Mouse (Mus musculus) thymus, postnatal 4 days (tissue): ENCODE results near the gene Dlk1.
A peak's percentile ranks its signal among the peaks of the same experiment; 100 is the strongest.

Experiments
- DNase-seq: peaks from one replicate; pipeline ENCODE4 v3.0.0; 2021

Dlk1 gene

DNA sequence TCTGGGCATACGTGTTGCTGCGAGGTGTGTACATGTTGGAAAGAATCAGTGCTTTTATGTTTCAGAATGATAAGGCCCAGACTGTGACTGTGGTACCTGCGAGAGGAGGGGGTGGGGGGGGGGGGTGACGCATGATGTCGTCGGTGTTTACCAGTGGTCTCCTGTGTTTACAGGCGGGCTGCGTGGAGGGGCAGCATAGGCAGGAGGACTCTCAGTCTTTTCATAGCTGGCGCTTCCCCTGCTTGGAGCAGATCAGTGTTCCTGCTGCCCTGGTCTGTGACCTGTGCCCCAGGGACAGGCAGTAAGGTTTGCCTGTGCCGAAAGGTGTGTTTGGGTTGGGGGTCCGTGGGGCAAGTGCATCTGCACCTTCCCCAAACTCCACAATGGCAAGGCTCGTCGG lies at the start of gene Dlk1:
TSS of gene Dlk1 (plus strand) at position 232 of the 400 bp plus-strand sequence.
- DNase-seq = no peak

DNA sequence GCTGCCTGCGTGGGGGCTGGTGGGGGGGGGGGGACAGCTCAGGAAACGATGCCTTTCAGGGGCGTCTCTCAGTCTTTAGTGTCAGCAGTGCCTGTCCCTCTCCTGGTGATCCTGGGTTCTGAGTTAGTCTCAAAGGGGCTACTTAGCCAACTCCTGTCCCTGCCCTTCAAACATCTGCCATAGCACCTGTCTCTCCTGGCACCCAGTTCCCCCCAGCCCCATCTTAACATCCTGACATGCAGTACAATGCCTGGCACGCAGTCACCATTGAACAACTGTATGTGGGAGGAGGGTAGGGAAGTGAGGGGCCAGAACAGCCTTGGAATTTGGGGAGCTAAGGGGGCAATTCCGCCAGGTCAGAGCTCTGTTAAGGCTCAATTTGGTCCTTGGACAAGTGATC lies 49.7 kb upstream of the Dlk1 start:
- DNase-seq = no peak

DNA sequence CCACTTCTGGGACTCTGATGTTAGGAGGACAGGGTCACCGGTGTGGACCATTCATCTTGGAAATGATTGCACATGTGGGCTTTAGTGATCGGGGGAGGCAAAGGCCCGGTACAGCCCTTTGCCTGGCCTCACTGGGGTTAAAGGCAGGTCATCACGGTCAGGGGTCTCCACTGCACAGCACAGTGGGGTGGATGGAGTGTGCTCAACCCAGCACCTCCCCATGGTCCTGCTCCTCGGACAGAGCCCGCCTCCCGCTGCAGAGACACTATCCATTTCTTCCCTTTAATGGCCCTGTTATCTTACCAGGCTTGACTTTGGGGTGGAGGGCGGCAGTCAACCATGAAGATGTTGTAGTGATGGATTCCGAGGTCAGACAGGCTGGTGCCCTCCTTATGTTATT lies 48.9 kb upstream of the Dlk1 start:
- DNase-seq = no peak

DNA sequence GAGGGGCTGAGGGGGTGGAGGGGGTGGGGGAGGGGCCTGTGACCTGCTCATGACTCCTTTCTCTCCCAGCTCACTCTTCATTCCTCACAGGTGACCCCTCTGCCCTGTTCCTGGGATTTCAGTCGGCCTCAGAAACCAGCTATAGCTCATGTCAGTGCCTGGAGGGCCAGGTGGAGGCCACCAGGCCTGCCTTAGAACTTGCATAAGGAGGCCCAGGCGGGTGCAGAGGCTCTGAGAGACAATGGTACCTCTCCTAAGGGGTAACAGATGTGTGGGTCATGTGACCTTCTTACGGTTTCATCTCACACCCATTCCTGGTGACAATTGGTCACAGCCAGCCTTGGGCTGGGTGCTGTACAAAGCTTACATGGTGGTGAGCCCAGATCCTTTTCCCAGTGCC lies 46.6 kb upstream of the Dlk1 start:
- DNase-seq = no peak

DNA sequence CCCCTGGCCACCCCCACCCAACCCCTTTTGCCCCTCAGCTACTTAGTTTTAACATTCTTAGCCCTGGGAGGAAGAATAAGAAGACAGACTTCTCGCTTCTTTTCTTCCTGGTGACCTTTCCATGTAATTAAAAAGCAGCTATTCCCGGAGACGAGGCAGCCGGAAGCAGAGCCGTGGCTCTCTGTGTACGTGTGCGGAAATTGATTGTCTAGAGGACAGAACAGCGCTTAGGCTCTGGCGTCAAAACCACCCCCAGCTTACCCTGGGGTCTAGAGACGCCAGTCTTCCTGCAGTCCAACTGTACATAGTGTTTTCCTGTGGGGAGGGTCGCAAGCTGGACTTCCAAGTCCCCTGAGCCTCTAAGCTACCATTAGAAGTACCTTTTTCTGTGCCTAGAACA lies 41.9 kb upstream of the Dlk1 start:
- DNase-seq = no peak

DNA sequence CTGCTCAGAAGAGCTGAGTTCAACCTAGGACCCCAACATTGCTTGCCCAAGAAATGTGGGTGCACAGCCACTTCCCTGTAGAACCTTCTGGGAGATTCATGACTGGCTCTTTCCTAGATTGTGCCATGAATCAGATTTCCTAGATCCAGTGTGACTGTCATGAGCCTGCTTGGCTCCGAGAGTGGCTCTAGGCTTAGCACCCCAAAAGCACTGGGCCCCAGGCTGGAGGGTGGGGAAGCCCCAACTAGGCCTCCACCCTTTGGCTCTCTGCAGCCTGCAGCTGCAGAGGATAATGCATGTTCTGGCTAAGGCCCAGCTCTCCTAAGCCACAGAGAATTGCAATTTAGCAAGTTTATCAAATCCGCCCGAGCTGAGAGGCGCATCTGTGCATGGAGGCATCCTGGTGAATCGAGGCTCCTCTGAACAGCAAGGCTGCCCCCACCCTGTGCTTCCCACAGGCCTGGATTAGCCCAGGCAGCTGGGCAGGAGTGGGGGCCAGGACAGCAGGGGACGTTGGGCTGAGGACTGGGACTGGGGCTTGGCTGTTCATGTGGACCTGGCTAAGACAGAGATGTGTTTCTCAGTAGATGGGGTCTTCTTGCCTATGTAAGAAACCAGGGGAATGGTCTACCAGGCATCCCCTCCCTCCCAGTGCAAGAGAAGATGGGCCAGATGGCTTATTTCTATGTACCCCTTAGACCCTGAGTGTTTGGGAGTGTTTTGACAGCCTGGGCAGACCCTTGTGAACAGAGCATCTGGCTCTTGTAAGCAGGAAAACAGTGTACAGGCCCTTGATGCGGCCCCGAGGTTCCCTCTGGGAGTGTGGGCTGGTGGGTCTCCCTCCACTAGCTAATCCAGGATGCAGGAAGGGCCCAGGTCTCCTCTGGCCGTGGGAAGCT lies 41.2 kb upstream of the Dlk1 start:
- no peak for DNase-seq

DNA sequence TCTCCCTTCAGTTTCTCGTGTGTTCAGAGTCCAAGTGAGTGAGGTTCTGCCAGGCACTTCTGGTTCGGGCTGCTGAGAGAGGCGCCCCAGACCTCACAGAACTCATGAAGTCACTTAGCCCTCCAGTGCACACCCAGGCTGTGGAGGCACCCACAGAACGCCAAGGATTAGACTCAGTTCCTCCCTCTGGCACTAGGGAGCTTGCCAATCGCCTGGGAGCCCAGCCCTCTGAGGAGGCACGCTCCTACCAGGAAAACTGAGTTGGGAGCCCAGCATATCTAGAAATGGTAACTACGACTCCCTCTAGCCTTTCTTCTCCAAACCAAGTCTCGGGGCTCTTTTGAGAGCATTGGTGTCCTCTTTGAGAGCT lies 40.6 kb upstream of the Dlk1 start:
- DNase-seq = no peak

DNA sequence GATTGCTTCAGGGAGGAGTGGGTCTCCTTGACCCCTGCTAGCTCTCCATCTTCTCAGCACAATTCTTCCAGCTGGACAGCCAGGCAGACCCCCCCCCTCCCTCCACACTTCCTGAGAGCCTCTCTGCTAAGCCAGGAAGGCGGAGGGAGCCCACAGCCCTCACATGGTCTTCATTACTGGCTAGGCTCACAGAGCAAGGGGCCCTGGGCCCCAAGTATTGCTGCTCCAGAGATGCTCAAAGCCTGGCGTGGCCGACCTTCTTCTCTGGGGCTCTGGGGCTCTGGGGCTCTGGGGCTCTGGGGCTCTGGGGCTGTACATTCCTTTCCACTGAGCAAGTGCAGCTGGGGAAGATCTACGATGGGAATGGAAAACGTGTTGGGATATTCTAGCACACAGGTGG lies 39.9 kb upstream of the Dlk1 start:
- DNase-seq = no peak

DNA sequence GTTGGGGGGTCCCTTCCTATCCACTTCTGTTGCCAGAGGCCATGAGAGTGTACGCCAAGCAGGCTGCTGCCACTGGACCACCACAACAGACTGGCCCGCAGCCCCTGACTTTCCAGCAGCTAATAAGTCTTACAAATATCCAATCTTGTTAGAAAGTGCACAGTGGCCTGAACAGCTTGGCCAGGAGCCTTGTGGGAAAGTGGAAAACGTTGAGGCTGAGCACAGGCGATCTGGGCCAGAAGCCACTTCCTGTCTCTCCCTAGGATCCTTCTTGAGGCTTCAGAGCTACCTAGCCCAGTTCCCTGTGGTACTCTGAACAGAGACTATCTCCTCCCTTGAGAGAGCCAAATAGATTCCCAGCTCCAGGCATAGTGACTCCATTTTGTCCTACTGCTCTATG lies 39.3 kb upstream of the Dlk1 start:
- no peak for DNase-seq

DNA sequence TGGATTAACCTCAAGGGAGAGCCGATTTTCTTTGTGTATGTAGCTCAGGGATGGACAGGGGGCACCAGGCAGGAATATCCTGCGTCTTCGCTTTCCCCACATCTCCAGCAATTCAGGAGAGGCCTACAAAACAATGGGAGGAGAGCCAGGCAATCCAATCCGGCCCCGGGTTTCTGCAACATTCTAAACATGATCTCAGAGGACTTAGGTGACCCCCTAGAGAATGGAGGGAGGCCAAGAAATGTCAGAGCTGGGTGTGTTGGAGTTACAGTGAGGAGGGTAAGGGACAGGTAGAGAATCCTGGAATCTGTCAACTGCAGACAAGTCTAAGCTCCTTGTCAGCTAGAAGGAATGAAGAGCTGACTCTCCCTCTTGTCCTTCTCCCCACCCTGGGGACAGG lies 35.9 kb upstream of the Dlk1 start:
- no peak for DNase-seq

DNA sequence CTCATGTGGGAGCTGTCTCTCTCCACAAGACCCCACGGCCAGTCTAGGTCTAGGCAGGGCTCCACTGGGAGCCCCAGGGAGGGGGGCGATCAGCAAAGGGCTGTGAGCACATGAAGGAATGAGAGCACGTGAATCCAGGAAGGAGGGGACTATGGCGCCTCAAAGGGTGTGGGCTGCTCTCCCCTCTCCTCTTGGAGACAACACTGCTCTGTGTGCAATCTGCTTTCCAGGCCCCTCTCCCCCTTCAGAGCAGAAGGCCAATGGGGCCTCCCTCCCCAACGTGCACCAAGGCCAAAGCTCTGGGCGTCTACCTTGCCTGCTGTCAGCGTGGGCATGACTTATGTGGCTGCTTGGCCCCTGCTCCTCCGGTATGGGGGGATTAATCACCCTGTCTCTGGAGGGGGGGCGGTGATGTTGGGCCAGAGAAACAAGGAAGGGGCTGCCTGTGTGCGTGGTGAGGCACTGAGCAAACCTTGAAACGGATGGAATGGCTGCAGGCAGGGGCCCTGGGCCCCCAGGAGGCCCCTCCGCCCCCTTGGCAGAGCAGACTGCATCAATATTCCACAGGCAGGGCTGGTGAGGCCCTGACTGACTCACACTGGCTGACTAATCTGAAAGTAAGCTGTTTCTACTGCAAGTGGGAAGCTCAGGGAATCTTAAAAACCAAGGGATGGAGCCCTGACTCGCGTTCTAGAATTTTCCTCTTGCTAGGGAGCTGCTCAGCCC lies 35.0 kb upstream of the Dlk1 start:
- DNase-seq = no peak

DNA sequence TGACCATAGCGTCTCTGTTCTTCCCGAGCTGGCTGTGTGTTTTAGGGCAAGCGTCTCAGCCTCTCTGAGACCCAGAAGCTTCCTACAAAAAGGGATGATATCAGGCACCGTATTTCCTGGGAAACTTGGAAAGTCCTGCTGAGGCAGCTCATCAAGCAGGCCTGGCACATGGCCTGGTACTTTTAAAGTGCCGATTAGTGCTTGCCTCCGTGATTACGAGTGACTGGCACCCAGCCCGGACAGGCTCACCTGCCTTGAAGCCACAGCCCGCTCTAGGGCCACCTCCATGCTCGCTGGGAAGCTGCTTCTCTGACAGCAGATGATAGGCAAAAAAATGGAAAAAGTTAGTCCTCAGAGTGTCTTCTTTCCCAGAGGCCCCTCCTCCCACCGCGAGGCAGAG lies 32.6 kb upstream of the Dlk1 start:
- DNase-seq = no peak

DNA sequence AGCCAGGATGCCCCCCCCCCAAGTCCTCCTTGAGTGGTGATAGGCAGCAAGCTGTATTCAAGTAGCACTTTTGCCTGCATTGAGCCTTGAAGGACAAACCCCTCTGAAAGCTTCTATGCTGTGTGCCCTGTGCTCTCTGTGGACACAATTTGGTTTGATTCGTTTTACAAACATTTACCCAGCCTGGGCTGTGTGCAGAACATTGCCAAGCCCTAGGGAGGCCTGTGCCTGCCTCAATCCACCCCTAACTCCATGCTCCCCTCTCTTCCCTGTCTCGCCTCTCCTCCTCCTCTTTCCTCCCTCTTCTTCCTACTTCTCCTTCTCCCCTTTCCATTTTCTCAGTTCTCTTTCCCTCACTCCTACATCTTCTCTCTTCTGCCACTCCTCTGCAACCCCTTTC lies 29.5 kb upstream of the Dlk1 start:
- no peak for DNase-seq

DNA sequence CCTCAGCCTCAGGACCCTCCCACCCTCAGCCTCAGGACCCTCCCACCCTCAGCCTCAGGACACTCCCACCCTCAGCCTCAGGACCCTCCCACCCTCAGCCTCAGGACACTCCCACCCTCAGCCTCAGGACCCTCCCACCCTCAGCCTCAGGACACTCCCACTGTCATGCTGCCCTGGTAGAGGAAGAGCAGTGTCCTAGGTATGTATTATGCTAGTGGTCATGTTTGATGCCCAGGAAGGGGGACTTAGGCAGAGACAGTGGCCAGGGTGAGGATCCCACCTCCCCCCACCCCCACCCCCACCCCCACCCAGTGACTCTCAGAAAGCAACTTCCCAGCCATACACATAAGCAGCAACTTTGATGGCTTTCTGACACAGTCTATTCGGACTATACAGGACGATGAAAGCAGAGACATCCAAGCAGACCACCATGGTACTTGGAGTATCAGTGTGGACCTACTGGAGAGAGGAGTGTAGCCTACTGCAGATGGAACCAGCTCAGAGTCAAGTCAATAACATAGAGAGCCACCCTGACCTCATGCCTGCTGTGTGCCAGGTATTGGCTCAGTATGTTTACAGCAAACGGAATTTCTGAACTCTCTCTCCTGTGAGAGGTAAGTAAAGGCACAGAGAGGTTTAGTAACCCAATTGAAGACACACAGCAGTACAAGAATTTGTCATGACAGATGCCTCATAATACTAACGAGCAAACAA lies 28.8 kb upstream of the Dlk1 start:
- no peak for DNase-seq

DNA sequence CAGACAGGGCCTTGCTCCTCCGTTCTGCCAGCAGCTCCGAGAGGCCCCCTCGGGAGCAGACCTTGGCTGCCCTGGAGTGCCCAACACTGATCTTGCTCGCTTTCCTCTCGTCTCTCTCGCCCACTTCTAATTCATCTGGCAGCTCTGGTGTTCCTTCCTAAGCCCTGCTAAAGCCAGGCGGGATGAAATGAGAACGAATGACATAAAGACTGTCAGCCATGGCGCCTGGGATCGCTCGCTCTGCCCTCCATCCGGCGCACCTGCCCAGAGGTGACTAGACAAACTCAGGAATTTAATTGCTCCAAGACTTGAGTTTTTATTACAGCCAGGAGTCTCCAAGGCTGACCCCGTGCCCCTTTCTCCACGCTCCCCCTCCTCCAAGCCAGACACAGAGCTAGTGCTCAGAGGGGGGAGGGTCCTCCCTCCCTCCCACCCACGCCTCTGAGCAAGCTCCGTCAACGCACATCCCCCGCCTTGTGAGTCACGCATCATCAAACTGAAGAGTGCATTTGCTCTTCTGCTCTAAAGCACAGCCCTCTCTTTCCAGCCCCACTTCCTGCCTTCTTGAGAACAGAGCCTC lies 27.8 kb upstream of the Dlk1 start:
- no peak for DNase-seq

DNA sequence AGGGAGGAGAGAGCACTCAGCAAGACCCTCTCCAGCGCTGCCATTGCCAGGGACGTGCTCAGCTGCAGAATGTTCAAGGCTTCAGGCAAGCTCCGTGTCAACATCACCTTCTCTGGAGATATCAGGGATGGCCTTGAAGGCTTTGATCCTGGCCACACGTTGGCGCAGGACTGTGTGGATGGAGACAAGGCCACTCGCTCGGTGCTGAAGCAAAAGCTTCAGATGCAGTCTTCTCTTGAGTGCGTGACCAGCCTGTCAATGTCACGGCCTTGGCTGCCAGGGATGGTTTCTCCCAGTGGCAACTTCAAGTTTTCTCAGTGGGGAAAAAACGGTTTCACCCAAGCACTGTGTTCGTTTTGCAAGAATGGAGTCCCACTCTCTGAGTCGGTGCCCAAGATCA lies 26.6 kb upstream of the Dlk1 start:
- DNase-seq = no peak

DNA sequence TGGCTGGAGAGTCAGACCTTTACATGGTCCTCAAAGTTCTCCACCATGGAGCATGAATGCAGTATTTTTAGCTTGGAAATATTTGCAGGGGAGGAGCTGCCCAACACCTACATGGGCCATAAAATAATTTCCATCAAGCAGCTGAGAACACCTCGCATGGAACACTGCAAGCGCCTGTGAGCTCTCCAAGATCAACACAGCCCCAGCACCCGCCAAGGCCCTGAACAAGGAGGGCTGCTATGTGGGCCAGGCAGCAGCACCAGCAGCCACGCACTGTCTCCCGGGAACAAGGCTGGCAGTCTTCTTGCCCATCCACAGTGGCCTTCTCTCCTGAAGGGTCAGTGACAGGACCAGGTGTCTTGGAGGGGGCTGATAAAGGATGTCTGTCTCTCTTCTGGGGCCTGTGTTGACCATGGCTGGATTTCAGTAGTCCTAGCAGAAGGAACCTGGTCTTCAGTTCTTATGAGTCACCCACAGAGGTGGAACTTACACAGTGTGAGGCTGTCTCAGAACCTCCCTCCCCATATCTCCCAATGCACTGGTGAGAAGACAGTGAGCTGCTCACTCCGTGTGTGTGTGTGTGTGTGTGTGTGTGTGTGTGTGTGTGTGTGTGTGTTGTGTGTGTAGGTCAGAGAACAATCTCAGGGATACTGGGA lies 20.0 kb upstream of the Dlk1 start:
- no peak for DNase-seq

DNA sequence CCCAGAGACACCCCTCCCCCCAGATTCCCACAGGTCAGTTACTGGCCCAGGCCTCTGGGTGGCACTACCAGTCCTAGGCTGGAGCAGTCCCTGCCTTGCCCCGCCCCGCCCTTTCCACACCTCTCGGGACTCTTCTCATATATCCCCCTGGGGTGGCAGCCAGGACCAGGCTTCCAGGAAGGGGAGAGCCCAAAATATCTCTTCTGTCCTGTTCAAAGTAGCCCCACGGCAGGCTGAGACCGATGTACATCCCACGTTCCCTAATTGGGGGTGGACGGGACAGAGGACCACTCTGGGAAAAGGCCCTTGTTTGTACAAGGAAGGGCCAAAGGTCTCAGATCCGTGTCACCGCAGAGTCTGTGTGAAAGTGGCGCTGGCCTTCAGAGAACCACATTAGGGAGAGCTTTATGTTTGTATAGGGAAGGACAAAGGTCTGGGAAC lies 16.2 kb upstream of the Dlk1 start:
- DNase-seq = peak; percentile 68

DNA sequence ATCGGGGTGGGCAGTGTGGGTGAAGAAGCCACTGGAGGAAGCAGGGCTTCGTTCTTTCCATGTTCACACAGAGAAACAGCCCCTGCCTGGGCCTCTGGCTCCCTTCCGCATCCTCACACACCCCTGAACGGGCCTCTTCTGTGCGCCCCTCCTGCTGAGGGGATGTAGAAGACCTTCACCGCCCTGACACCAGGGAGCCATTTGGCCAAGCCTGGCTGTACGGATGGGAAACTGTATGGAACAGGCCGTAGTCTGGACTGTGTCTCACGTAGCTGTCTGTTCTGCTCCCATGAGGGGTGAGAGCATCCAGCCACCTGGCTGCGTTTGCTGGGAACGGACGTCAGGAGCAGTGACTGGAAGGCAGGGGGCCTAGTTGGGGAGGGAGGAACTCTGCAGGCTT lies 15.8 kb upstream of the Dlk1 start:
- DNase-seq = peak; percentile 44

DNA sequence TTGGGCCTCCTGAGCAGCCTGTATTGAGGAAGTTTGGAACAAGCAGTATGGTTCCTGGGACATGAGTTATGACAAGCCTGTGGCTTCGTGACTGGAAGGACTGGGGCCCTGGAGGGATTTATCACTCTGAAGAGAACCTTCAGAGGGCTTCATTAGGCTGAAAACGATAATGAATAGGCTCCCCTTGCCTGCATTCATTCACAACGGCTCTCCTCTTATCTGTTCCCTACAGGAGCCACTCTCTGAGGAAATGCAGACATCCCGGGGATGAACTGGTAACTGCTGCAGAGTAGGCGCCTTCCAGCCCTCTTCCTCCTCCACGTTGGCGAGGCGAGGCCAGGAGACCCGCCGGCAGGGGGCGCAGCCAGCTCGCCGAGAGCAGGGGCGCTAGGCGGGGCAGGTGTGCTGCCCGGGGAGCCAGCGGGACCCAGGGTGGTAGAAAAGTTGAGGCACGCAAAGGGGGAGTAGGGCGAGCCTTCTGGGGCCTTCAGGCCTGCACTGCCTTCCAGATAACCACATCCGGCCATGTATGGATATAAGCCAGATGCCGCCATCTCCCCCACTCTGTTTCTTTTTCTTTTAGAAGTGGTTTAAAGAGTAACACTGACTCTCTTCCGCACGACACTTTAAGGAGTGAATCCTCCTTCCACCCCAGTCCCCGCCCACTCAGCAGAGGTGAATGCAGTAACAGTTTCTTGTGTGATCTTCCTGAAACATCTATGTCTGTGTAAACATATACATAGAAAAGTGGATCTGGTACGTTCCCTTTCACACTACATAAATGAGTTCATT lies 14.9 kb upstream of the Dlk1 start:
- DNase-seq = peak; percentile 99

DNA sequence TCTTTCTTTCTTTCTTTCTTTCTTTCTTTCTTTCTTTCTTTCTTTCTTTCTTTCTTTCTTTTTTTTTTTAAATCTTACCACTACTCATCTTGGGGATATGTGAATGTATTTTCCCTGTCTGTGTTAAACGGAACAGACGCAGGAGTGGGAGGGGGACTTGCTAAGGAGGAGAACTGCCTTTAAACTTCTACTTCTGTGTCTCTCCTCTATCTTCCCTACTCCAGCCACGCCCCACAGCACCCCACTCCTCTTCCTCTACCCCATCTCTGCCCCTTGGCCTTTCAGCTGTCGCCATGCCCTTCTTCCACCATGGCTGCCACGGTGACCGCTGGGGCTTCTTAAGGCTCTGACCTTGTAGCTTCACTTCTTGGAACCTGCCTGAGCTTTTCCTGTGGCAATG lies 14.2 kb upstream of the Dlk1 start:
- peak; percentile 44 for DNase-seq

DNA sequence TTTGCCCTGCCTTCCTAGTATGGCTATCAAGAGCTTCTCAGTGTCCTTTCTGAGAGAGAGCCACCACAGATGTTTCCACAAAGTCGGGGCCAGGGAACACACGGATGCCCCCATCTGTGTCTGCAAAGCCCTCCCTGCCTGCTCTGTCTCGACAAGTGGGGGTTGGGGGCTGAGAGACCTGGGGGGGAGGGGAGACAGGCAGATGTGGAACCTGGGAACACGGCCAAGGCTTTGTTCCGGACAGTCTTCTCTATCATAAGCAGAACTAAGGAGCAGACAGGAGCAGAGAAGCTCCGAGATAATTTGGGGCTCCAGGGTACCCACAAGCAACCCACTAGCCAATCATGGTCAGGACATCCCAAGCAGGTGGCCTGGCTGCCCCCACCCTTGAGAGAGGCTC lies 12.6 kb upstream of the Dlk1 start:
- no peak for DNase-seq
